Mouse (Mus musculus): ENCODE results near the gene Lexm. TPM values are rescaled to one million over a fixed set of nuclear protein-coding genes. Genes with fewer than 3 reads are reported as not detected.

The Lexm gene
- total and polyA plus RNA-seq, 2 experiments from 2014 or later, result not detected

GRCm38 (mm10) chr4:106627809-106628208, 10.8 kb upstream of the Lexm start:
- ATAC-seq, result no peak
- Histone ChIP-seq H3K27ac (no peak overlapping the region), H3K27me3 (ENCODE audit: insufficient read depth, low read length) (peaks cover 8% of the 10 kb centered on the region; the same call in 1 of the 2 replicates), H3K4me1 (ENCODE audit: insufficient read depth, low read length) (peaks cover 13% of the 10 kb centered on the region; the same call in 1 of the 2 replicates), H3K4me3 (ENCODE audit: low read length) (no peak overlapping the region), H3K9ac (replicated peaks; ENCODE audit: low read length) (no peak overlapping the region), H3K9me3 (ENCODE audit: low read length) (no peaks in the 10 kb centered on the region), H3K4me2 (ENCODE audit: low read depth, low read length) (no peak overlapping the region), H3K36me3 (ENCODE audit: insufficient read depth, low read length) (no peaks in the 10 kb centered on the region)
- peak; percentile 44 for DNase-seq (ENCODE audit: low spot score)
- 57% methylated on average over 5 of the region's 5 CpGs for WGBS
- TF ChIP-seq CTCF (IDR thresholded peaks at IDR 0.05; ENCODE audit: low read depth), result no peak

- no peak overlapping the region for H3K27ac ChIP-seq
- H3K4me2 ChIP-seq (ENCODE audit: low read depth, low read length), result no peak overlapping the region
- no peak for ATAC-seq
- WGBS, result 92% methylated on average over 10 of the region's 10 CpGs
- no peak for TF ChIP-seq CTCF (IDR thresholded peaks at IDR 0.05; ENCODE audit: low read depth)
- no peaks in the 10 kb centered on the region for H3K9me3 ChIP-seq (ENCODE audit: low read length)
- no peaks in the 10 kb centered on the region for H3K36me3 ChIP-seq (ENCODE audit: insufficient read depth, low read length)
- no peak for DNase-seq (ENCODE audit: low spot score)
- H3K9ac ChIP-seq (replicated peaks; ENCODE audit: low read length), result no peak overlapping the region
- peaks cover 14% of the 10 kb centered on the region; the same call in 1 of the 2 replicates for H3K27me3 ChIP-seq (ENCODE audit: insufficient read depth, low read length)
- H3K4me1 ChIP-seq (ENCODE audit: insufficient read depth, low read length), result 0 out of 2 replicates have a peak, but pooled peaks cover 10% of the 10 kb centered on the region
- H3K4me3 ChIP-seq (ENCODE audit: low read length), result no peak overlapping the region
Measured at GRCm38 (mm10) chr4:106624271-106624670, 7.2 kb upstream of the Lexm start.

GRCm38 (mm10) chr4:106622712-106623111, 5.7 kb upstream of the Lexm start:
- no peak for TF ChIP-seq CTCF (IDR thresholded peaks at IDR 0.05; ENCODE audit: low read depth)
- Histone ChIP-seq H3K9ac (replicated peaks; ENCODE audit: low read length) (no peak overlapping the region), H3K4me2 (ENCODE audit: low read depth, low read length) (peak overlapping the region; percentile 16), H3K36me3 (ENCODE audit: insufficient read depth, low read length) (no peaks in the 10 kb centered on the region), H3K4me1 (ENCODE audit: insufficient read depth, low read length) (0 out of 2 replicates have a peak, but pooled peaks cover 6% of the 10 kb centered on the region), H3K9me3 (ENCODE audit: low read length) (no peaks in the 10 kb centered on the region), H3K27me3 (ENCODE audit: insufficient read depth, low read length) (peaks cover 14% of the 10 kb centered on the region; the same call in 1 of the 2 replicates), H3K4me3 (ENCODE audit: low read length) (peak overlapping the region; percentile 10; the same call in 1 of the 2 replicates), H3K27ac (no peak overlapping the region)
- 20% methylated on average over 28 of the region's 28 CpGs for WGBS
- DNase-seq (ENCODE audit: low spot score), result no peak
- no peak for ATAC-seq

GRCm38 (mm10) chr4:106622030-106622493, 5.0 kb upstream of the Lexm start, which contains the start of gene Ttc22:
TSS of gene Ttc22 (plus strand) at chr4:106622432.
- no peak for TF ChIP-seq CTCF (IDR thresholded peaks at IDR 0.05; ENCODE audit: low read depth)
- H3K4me3 ChIP-seq (ENCODE audit: low read length), result peak within 1 kb of the TSS; percentile 10; the same call in 1 of the 2 replicates
- H3K27me3 ChIP-seq (ENCODE audit: insufficient read depth, low read length), result peaks cover 14% of the 10 kb centered on the region; the same call in 1 of the 2 replicates
- no peak within 1 kb of the TSS for H3K9ac ChIP-seq (replicated peaks; ENCODE audit: low read length)
- ATAC-seq (peak; percentile 44; the same call in 1 of the 2 replicates), DNase-seq (ENCODE audit: low spot score) (peak; percentile 48)
- WGBS, result 23% methylated on average over 16 of the region's 16 CpGs
- peak within 1 kb of the TSS; percentile 16 for H3K4me2 ChIP-seq (ENCODE audit: low read depth, low read length)
- H3K4me1 ChIP-seq (ENCODE audit: insufficient read depth, low read length), result 0 out of 2 replicates have a peak, but pooled peaks cover 11% of the 10 kb centered on the region
- H3K36me3 ChIP-seq (ENCODE audit: insufficient read depth, low read length), result no peaks in the 10 kb centered on the region
- H3K9me3 ChIP-seq (ENCODE audit: low read length), result no peaks in the 10 kb centered on the region
- no peak within 1 kb of the TSS for H3K27ac ChIP-seq

GRCm38 (mm10) chr4:106621428-106621827, 4.4 kb upstream of the Lexm start:
- no peaks in the 10 kb centered on the region for H3K9me3 ChIP-seq (ENCODE audit: low read length)
- H3K27me3 ChIP-seq (ENCODE audit: insufficient read depth, low read length), result peaks cover 14% of the 10 kb centered on the region; the same call in 1 of the 2 replicates
- DNase-seq (ENCODE audit: low spot score) (no peak), ATAC-seq (no peak)
- WGBS, result 77% methylated on average over 3 of the region's 3 CpGs
- no peak overlapping the region for H3K27ac ChIP-seq
- no peak overlapping the region for H3K9ac ChIP-seq (replicated peaks; ENCODE audit: low read length)
- no peaks in the 10 kb centered on the region for H3K36me3 ChIP-seq (ENCODE audit: insufficient read depth, low read length)
- H3K4me2 ChIP-seq (ENCODE audit: low read depth, low read length), result no peak overlapping the region
- H3K4me1 ChIP-seq (ENCODE audit: insufficient read depth, low read length), result 0 out of 2 replicates have a peak, but pooled peaks cover 11% of the 10 kb centered on the region
- no peak overlapping the region for H3K4me3 ChIP-seq (ENCODE audit: low read length)
- TF ChIP-seq CTCF (IDR thresholded peaks at IDR 0.05; ENCODE audit: low read depth), result no peak

- Histone ChIP-seq H3K4me1 (ENCODE audit: insufficient read depth, low read length) (peaks cover 14% of the 10 kb centered on the region; the same call in 1 of the 2 replicates), H3K36me3 (ENCODE audit: insufficient read depth, low read length) (no peaks in the 10 kb centered on the region), H3K9ac (replicated peaks; ENCODE audit: low read length) (no peak overlapping the region), H3K9me3 (ENCODE audit: low read length) (no peaks in the 10 kb centered on the region), H3K4me3 (ENCODE audit: low read length) (no peak overlapping the region), H3K27me3 (ENCODE audit: insufficient read depth, low read length) (peaks cover 14% of the 10 kb centered on the region; the same call in 1 of the 2 replicates), H3K27ac (no peak overlapping the region), H3K4me2 (ENCODE audit: low read depth, low read length) (no peak overlapping the region)
- WGBS, result 88% methylated on average over 4 of the region's 4 CpGs
- no peak for ATAC-seq
- DNase-seq (ENCODE audit: low spot score), result no peak
- TF ChIP-seq CTCF (IDR thresholded peaks at IDR 0.05; ENCODE audit: low read depth), result no peak
Measured at GRCm38 (mm10) chr4:106618898-106619297, 1.9 kb upstream of the Lexm start.

- Histone ChIP-seq H3K9ac (replicated peaks; ENCODE audit: low read length) (no peak overlapping the region), H3K27ac (no peak overlapping the region), H3K4me3 (ENCODE audit: low read length) (no peak overlapping the region), H3K36me3 (ENCODE audit: insufficient read depth, low read length) (no peaks in the 10 kb centered on the region), H3K9me3 (ENCODE audit: low read length) (no peaks in the 10 kb centered on the region), H3K4me2 (ENCODE audit: low read depth, low read length) (no peak overlapping the region), H3K27me3 (ENCODE audit: insufficient read depth, low read length) (no peaks in the 10 kb centered on the region), H3K4me1 (ENCODE audit: insufficient read depth, low read length) (peaks cover 8% of the 10 kb centered on the region; the same call in 1 of the 2 replicates)
- DNase-seq (ENCODE audit: low spot score) (no peak), ATAC-seq (no peak)
- TF ChIP-seq CTCF (IDR thresholded peaks at IDR 0.05; ENCODE audit: low read depth), result no peak
- WGBS, result 77% methylated on average over 12 of the region's 12 CpGs
Measured at GRCm38 (mm10) chr4:106615637-106616036, 1.4 kb downstream of the Lexm start.
